Mouse (Mus musculus) ovary, adult 18-20 months (tissue): ENCODE measurements at regions not wholly inside any gene's neighbourhood (a gene's known extent, or its start where the extent isn't known, plus 50 kb on each side); places are given as distances from the start of the nearest gene placed in this dataset.

Experiments
- DNase-seq: peaks from one replicate; pipeline ENCODE4 v3.0.0; 2022; ENCODE audit warnings: low spot score, mixed read lengths

DNA sequence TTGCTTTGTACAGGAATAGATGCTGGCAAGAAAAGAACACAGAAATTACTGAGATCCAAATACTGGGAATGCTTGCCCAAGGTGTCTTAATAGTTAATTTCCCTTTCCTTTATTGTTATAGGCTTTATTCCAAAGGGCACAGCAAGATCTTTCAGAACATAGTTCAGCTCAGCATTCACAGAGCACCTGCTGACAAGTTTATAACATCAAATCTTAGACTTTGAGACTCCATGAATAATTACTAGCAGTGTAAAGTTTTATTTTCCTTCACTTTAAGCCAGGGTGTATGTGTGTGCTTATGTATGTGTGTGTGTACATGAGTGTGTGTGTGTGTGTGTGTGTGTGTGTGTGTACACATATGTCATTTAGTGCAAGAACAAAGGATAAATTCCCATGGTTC lies 999.8 kb upstream of the Crim1 start:
- DNase-seq, result no peak

DNA sequence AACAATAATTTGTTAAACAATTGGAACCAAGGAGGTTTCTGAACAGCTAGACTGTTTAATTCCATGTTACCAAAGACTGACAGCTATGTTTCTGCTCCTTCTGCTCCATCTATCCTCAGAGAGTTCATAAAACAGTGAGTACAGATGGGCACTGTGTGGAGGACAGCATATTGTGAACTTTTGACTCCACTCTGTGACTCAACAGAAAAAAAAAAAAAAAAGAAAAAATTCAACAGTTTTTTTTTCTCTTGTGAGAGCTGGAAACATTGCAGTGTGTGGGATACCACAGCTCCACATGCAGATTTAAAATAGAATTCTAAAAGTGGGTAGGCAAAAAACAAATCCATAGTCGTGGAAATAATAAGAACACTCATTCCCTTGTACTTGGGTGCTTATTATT lies 999.4 kb upstream of the Crim1 start:
- DNase-seq, result no peak

DNA sequence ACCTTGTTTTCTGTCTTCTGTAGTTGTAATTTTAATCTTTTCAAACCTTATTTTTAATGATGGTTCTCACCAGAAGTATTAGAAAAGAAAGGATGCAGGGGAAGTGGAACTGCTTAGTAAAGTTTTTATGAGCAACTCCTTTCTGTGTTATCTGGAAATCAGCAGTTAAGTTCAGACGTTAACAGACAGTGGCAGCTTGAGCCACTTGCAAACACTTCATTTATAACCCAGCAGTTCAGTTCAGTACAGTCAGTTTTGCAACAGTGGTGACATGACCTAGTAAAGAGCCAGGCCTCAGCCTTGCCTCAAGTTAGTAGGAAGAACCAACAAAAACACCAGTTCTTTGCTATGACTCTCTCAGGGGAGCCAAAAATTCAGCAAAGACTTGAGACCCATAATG lies 989.1 kb upstream of the Crim1 start:
- DNase-seq, result no peak

DNA sequence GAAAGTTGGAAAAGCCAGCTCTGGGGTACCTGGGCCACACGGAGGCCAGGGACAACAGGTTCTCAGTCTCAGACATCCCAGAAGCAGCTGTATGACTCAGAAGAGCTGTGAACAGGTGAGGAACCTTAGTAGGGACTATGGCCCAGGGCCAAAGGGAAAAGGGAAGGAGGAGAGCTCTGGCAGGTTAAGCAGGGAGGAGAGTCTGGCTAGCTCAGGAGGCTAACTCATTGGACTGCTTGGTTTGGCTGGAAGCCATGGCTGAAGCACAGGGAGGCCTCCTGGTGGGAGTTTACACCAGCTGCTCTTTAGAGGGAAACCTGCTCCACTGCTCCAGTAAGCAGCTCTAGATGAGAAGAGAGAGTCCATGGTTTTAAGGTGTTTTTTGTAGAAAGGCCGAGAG lies 955.0 kb upstream of the Crim1 start:
- peak; percentile 5 for DNase-seq
